Mouse (Mus musculus): ENCODE measurements around the gene Trmt11.
"Not testable (repeated sequence)": the region's sequence is repeated elsewhere in the genome, so short reads cannot be mapped to it uniquely, and the experiment has no call there.

Gene Trmt11

DNA sequence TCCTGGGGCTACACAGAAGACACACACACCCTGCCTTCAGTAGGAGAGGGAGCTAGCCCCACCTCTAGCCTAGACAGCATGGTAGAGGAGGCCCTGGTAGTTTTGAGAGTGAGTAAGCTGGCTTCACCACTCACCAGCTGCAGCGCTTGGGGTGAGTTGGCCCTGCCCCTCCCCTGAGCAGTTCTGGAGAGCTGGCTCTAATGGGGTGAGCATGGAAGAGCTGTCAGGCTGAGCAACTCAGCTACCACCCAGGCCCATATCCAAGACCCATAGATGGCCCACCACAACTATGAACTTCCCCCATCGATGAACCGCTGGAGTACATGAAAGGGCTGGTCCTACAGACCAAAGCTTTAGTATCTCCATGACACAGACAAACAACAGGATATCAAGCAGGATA lies 35.9 kb downstream of the Trmt11 start:
- no peak for DNase-seq (ENCODE audit: extremely low read depth, insufficient read length, low spot score)

DNA sequence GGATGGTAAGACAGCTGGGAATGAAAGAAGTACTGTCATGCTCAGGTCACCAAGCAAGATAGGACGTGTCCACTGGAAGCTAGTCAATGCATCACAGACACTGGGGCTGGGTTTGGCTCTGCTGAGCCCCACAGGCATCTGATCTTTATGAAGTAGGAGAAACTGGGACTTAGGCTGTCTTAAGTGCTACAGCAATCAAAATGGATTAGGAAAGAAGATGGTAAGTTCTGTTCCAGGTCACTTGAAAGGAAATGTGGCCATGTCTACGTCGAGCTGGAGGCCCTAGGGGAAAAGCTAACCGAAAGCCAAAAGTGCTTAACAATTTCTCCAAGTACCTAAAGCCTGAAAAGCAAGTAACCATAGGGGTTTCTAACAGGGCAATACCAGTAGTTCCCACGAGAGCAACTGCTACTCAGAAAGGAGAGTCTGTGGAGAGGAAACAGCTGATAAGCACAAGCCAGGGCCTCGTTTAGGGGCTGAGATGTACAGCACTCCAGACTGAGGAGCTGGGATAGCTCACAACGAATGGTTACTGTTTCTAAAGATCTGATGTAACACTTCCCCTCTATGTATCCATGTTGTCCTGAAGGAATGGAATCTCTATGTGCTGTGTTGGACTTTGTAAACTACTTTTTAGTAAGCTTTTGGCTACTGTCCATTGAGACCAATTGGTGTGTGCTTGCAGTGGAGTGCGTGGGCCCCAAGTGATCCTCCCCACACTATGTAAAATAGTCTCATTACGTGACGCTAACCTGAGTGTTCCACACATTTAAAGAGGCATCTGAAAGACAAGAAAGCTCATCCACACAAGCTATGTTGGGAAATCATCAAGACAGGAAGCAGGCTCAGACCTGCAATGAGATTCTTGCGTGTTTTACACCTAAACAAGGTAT lies 44.6 kb downstream of the Trmt11 start:
- DNase-seq (ENCODE audit: extremely low read depth, insufficient read length, low spot score), result no peak

DNA sequence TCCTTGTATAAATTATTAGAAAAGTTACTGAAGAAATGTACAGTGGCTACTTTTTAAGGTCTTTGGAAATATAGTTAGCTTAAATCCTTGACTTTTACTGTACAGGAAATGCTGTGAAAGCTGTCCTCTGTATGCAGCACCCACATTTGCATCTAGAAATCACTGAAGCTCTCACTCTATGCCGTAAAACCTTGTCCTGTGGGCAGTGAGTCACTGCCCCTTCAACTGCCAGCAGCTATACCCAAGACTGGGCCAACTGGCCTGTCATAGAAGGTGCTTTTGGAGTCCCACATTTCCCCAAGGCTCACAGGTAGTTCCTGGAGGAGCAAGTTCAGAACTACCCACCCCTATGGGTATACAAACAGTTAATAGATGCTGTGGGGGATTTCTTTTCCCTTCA lies 48.2 kb downstream of the Trmt11 start:
- no peak for DNase-seq (ENCODE audit: extremely low read depth, insufficient read length, low spot score)

DNA sequence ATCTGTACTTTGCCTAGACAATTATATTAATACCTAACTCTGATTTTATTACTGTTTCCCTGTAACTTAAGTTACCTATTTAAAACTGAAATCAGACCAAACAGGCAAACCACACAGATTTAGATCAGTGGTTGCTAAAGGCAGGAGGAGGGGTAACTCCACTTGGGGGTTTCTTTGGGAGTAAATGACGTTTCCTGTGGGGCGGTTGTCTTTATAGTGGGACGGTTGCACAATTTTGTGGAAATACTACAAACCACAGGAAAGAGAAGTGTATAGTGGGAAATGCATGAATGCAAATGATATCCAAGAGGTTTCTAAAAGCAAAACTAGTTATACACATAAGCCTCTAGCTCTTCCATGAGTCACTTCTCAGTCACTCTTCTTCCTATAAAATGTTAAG lies 50.6 kb downstream of the Trmt11 start:
- DNase-seq (ENCODE audit: extremely low read depth, insufficient read length, low spot score), result no peak

DNA sequence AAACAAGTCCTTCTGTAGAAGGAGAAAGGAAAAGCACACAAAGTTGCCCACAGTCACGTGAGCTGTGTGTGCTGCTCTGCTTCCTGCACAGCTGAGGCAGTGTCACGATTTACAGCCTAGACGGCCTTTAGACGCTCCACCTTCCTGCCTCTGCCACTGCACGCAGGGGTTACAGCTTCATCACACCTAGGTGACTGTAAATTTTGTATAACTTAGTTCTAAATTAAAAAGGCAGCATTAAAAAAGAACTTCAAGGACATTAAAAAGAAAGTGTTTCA lies 62.1 kb downstream of the Trmt11 start:
- DNase-seq (ENCODE audit: extremely low read depth, insufficient read length, low spot score), result no peak

DNA sequence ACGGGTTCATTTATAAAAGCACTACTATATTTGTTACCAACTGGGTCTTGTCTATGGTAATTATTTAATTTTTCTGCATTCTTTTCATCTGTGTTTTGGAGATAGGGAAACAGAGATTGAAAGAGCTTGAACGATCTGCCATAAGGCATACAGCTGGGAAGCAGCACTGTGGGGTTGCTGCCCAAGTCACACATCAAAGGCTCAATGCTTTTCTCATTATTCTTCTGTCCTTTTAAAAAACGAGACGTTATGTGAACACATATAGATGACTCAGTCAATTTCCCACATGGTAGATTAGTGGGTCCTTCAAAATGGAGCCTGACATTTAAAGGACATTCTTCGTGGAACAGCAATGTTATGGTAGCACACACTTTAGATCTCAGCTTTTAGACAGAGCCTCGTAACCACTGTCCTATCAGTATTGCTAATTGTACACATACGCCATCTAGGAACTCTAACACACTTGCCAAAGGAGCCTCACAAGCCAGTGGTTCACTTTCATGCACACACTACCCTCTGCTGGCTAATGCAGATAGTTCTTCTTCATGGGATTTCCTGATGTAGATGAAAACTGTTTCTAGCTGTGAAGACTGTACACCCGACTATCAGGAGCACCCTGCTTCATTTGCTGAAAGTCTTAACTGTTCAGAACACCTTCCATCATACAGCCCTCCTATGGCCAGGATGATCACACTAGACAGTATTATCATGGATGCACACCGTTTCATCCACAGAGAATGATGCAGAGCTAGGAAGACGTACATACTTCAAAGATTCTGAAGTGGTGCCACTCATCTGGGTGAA lies 62.6 kb downstream of the Trmt11 start:
- no peak for DNase-seq (ENCODE audit: extremely low read depth, insufficient read length, low spot score)

DNA sequence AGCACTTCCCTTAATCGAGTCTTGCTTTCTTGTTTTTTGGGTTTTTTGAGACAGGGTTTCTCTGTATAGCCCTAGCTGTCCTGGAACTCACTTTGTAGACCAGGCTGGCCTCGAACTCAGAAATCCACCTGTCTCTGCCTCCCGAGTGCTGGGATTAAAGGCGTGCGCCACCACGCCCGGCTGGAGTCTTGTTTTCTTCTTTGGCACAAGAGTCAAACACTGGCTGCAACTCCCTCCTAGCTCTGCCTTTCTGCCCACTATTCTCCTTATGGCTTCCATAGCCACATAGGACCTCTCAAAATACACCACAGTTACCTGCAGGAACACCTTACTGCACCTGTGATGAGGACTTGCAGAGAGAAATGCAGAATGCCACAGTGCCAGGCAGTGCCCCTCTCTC lies 64.6 kb downstream of the Trmt11 start:
- not testable (repeated sequence) for DNase-seq (ENCODE audit: extremely low read depth, insufficient read length, low spot score)

DNA sequence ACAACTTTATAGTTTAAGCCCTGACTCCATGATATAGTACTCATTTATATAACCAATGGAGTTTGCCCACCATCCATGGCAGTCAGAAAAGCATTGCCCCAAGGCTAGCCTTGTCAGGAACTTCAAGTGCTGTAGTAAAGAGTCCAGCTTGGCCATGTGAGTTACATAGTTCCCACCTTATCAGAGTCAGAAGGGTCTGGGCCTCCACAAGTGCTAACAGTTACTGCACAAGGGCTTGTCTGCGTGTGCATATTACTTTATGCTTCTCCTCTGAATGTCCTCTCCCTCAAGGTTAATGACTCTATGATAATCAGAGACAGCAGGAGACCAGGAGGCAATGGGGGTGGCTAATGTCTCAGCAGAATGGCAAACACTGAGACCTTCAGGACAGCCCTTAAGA lies 73.4 kb downstream of the Trmt11 start:
- no peak for DNase-seq (ENCODE audit: extremely low read depth, insufficient read length, low spot score)

DNA sequence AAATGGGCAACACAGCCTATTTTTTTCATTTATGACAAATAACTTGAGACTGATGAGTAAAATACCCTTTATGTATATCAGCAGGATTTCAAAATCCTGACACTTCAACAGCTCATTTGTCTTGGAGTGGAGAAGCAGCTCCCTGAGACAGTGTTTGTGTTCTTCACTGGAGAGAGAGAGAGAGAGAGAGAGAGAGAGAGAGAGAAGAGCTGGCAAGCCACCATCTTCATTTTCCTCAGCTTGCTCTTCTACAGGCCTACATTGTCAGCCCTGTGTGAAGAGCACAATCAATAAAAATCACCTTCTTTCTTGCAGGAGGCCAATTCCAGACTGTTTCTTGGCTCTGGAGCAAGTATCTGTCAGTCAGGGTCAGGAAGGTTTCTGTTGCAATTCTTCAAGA lies 78.8 kb downstream of the Trmt11 start:
- no peak for DNase-seq (ENCODE audit: extremely low read depth, insufficient read length, low spot score)

DNA sequence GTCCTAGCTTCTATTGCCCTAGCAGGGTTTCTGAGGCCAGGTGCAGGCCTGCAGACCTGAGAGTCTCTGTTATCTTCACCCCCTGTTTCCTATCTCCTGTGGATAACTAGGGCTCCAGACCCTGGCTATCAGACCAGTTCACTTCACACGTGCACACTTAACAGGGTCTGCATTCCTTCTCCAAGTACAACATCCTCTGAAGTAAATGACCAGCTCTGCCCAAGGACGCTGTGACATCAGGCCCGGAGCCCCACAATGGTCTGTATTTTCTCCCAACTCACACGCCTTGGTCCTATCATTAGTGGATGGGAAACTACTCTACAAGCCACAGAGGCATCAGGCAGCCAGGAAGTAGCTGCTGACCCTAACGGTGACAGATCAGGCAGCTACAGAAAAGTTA lies 81.4 kb downstream of the Trmt11 start:
- DNase-seq (ENCODE audit: extremely low read depth, insufficient read length, low spot score), result no peak

DNA sequence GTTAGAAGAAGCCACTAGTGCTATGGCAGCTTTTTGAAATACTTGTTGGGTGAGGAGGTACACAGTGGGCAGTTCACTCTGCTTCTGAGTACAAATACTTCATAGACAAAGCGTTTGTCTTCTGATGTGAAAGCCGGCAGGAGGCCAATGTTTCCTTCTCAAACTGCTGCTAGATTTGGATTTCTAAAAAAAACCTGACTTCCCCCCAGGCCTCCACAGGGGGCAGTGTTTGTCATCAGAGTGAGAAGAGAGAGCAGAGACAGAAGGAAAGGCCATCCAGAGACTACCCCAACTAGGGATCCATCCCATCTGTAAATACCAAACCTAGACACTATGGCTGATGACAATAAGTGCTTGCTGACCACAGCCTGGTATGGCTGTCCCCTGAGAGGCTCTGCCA lies 83.3 kb downstream of the Trmt11 start:
- DNase-seq (ENCODE audit: extremely low read depth, insufficient read length, low spot score), result no peak

DNA sequence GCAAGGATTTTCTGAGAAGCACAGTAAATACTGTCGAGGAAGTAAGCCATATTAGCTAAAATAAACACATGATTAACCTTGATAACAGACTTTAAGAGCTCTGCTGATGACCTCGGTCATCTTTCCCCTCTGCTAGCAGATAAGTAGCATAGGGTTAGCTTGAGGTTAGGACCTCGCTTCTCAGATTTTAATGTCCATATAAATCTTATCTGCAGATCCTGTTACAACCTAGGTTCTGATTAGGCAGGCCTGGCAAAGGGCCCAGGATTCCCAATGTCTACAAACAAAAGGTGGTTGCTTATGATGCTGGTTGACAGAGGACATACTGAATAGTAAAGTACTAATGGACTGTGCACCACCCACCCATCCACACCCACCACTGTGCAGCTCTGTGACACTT lies 83.8 kb downstream of the Trmt11 start:
- no peak for DNase-seq (ENCODE audit: extremely low read depth, insufficient read length, low spot score)

DNA sequence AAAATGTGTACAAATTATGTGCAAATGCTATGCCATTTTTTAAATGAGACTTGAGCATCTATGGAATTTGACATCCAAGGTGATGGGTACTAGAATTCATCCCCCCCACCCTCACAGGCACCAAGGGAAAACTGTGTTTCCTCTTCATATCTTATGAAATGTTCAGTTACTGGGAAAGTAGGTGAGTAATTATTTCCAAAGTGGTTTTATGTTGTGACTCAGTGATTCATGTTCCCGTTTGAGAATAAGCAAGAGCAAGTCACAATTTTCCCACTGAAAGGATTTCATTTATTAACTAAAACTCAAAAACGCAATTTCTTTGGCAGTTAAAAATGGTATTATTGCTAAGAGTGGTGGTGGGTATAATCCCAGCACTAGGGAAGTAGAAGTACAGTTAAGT lies 95.8 kb downstream of the Trmt11 start:
- DNase-seq (ENCODE audit: extremely low read depth, insufficient read length, low spot score), result peak; percentile 7

DNA sequence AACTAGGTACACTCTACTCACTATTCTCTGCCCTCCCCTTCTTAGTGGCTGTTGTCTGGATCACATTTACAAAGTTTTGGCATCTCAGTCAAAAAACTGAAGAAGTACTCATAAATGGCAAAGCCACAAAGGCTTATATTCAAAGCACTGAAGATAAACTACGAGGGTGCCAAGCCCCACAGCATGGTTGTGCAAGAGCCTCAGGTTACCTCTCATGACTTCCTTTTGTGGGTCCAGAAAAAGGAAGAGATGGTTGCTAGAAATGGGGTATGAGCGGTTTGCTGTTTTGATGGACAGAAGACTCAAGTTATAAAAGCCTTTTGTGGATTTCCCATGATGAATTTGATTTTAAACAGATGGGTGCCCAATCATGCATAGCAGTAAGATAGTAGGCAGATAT lies 97.4 kb downstream of the Trmt11 start:
- no peak for DNase-seq (ENCODE audit: extremely low read depth, insufficient read length, low spot score)

DNA sequence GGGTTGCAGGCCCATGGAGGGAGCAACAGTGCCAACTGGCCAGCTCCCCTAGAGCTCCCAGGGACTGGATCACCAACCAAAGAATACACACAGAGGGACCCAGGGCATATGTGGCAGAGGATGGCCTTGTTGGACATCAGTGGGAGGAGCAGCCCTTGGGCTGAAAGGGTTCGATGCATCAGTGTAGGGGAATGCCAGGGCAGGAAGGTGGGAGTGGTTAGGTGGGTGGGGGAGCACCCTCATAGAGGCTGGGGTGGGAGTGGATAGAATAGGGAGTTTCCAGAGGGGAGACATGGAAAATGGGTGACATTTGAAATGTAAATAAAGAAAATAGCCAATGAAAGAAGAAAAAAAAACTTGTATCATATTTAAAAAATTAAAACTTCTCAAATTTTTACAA lies 97.8 kb downstream of the Trmt11 start:
- no peak for DNase-seq (ENCODE audit: extremely low read depth, insufficient read length, low spot score)

DNA sequence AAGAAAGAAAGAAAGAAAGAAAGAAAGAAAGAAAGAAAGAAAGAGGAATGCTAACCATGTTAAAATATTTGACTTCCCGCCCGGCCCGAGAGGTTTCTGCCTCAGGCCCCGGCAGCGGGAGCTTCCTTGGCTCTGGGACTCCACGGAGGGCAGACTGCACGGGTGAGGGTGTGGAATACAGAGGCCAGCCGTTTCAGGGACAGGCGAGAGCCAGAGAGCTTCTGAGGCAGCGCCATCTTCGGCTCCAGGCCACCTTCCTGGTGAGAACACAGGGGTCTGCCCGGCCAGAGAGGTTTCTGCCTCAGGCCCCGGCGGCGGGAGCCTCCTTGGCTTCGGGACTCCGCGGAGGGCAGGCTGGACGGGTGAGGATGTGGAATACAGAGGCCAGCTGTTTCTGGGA lies 102.3 kb downstream of the Trmt11 start:
- DNase-seq (ENCODE audit: extremely low read depth, insufficient read length, low spot score), result not testable (repeated sequence)

All from 3134 (cell line).